Comparison of ENCODE assay signal across 9 mouse cellular contexts in genomic region chr1:161214465-161214864, GRCm38 (mm10). TPM values are rescaled to one million over a fixed set of nuclear protein-coding genes. Genes with fewer than 3 reads are reported as not detected.
DNase-seq lines count a peak whose midpoint lies in the region; ATAC-seq and TF ChIP-seq lines count a peak whose summit lies in the region.
"Had no signal": no experiment of that assay in that cellular context is flagged by ENCODE, and none has a peak within 500 bp of the region (broad histone marks: within the 10 kb centered on the region; RNA-seq: fewer than 3 reads in every experiment).

No protein-coding gene starts in this region.

- no peak for TF ChIP-seq POLR2A in thymus, adult 2 months (IDR thresholded peaks at IDR 0.05; ENCODE audit: control insufficient read depth, extremely low read depth, insufficient read depth, low read length, poor library complexity)

- H3K9ac ChIP-seq in lung, embryonic 14.5 days = no peak overlapping the region

- DNase-seq in lung, embryonic 14.5 days = peak; percentile 33
- DNase-seq in lung, adult 18-20 months = no peak
- peak; percentile 82 for DNase-seq in ZHBTc4 (ENCODE audit: low read depth, low spot score)
- peak; percentile 46 for DNase-seq in thymus, adult 2 months
- DNase-seq in right cerebral cortex, postnatal 25 days = no peak
- DNase-seq in forebrain, embryonic 10.5 days (ENCODE audit: extremely low spot score, low spot score) = no peak

- H3K4me1 ChIP-seq in lung, embryonic 14.5 days (ENCODE audit: insufficient read depth) = no peaks in the 10 kb centered on the region
- no peaks in the 10 kb centered on the region for H3K4me1 ChIP-seq in thymus, adult 2 months (replicated peaks; ENCODE audit: control insufficient read depth, insufficient read depth, low read length)
- no peaks in the 10 kb centered on the region for H3K4me1 ChIP-seq in forebrain, embryonic 10.5 days

- ATAC-seq in lung, embryonic 14.5 days (ENCODE audit: insufficient read depth) = no peak
- peak; percentile 93 for ATAC-seq in granulocyte monocyte progenitor cell, adult 5-6 weeks (replicated peaks; ENCODE audit: poor library complexity, severe bottlenecking)

- TF ChIP-seq CTCF in lung, embryonic 14.5 days (IDR thresholded peaks at IDR 0.05; ENCODE audit: low read depth) = peak; percentile 61
- TF ChIP-seq CTCF in thymus, adult 2 months (IDR thresholded peaks at IDR 0.05; ENCODE audit: borderline replicate concordance, control insufficient read depth, extremely low read depth, insufficient read depth, low read length, poor library complexity) = peak; percentile 46; the same call in 1 of the 2 replicates

- 23% methylated on average over 4 of the region's 4 CpGs for WGBS in lung, embryonic 14.5 days
- 47% methylated on average over 4 of the region's 4 CpGs for WGBS in thymus, adult 2 months
- WGBS in forebrain, embryonic 10.5 days = 41% methylated on average over 4 of the region's 4 CpGs

- no peak overlapping the region for H3K4me2 ChIP-seq in lung, embryonic 14.5 days

- H3K9me3 ChIP-seq in lung, embryonic 14.5 days (ENCODE audit: low read depth, low read length) = no peaks in the 10 kb centered on the region
- H3K9me3 ChIP-seq in forebrain, embryonic 10.5 days = no peaks in the 10 kb centered on the region

- H3K36me3 ChIP-seq in lung, embryonic 14.5 days (ENCODE audit: insufficient read depth) = no peaks in the 10 kb centered on the region
- H3K36me3 ChIP-seq in thymus, adult 2 months (ENCODE audit: control insufficient read depth, insufficient read depth, low read length) = no peaks in the 10 kb centered on the region
- no peaks in the 10 kb centered on the region for H3K36me3 ChIP-seq in forebrain, embryonic 10.5 days (replicated peaks)

- no peak overlapping the region for H3K4me3 ChIP-seq in lung, embryonic 14.5 days (ENCODE audit: low read depth, low read length)
- H3K4me3 ChIP-seq in thymus, adult 2 months (ENCODE audit: control insufficient read depth, insufficient read depth, low read length) = no peak overlapping the region
- no peak overlapping the region for H3K4me3 ChIP-seq in forebrain, embryonic 10.5 days

- H3K27ac ChIP-seq in lung, embryonic 14.5 days (ENCODE audit: low read depth) = no peak overlapping the region
- H3K27ac ChIP-seq in thymus, adult 2 months (ENCODE audit: control insufficient read depth, insufficient read depth, low read length) = no peak overlapping the region
- H3K27ac ChIP-seq in forebrain, embryonic 10.5 days = no peak overlapping the region

- H3K27me3 ChIP-seq in lung, embryonic 14.5 days (ENCODE audit: insufficient read depth, low read length) = no peaks in the 10 kb centered on the region
- H3K27me3 ChIP-seq in thymus, adult 2 months (ENCODE audit: control insufficient read depth, insufficient read depth, low read length) = no peaks in the 10 kb centered on the region
- no peaks in the 10 kb centered on the region for H3K27me3 ChIP-seq in forebrain, embryonic 10.5 days (ENCODE audit: poor library complexity, severe bottlenecking)

RNA-seq across cellular contexts. Expression of gene Prdx6, which starts 36.6 kb away (rescaled TPM):
- polyA plus RNA-seq in lung, embryonic 14.5 days (2014; fragmentation: Nextera tagmentation; extraction: Ambion mirVana) = 610 and 627 TPM in 2 replicates
- 217 and 261 TPM in 2 replicates for total RNA-seq in granulocyte monocyte progenitor cell, adult 5-6 weeks (2014; fragmentation: Nextera tagmentation)
- 373 and 405 TPM in 2 replicates for total RNA-seq in granulocyte monocyte progenitor cell, adult 5-6 weeks (2017)
- 63.8 and 80.0 TPM in 2 replicates for polyA plus RNA-seq in thymus, adult 2 months (2012; rRNA removed)
- 663 and 680 TPM in 2 replicates for polyA plus RNA-seq in forebrain, embryonic 10.5 days (2016; fragmentation: Nextera tagmentation; extraction: Ambion mirVana)

RNA-seq across cellular contexts. Expression of gene Tex50, which starts 55.4 kb away (rescaled TPM):
- not detected in 2 replicates for polyA plus RNA-seq in lung, embryonic 14.5 days (2014; fragmentation: Nextera tagmentation; extraction: Ambion mirVana)
- not detected in 2 replicates for total RNA-seq in granulocyte monocyte progenitor cell, adult 5-6 weeks (2014; fragmentation: Nextera tagmentation)
- not detected in 2 replicates for total RNA-seq in granulocyte monocyte progenitor cell, adult 5-6 weeks (2017)
- not detected in 2 replicates for polyA plus RNA-seq in thymus, adult 2 months (2012; rRNA removed)
- polyA plus RNA-seq in forebrain, embryonic 10.5 days (2016; fragmentation: Nextera tagmentation; extraction: Ambion mirVana) = 0.16 and 0.47 TPM in 2 replicates
- total RNA-seq: heart, postnatal 10 days had no signal
- polyA plus RNA-seq: neural tube, embryonic 11.5 days had no signal

Comparison
In these comparisons a context has a peak if more than half of its experiments do, and no peak if none do; other contexts are left out.
1. DNase-seq: peak in lung, embryonic 14.5 days (single experiment), ZHBTc4 (single experiment) and thymus, adult 2 months (single experiment); none in lung, adult 18-20 months (0 of 2), right cerebral cortex, postnatal 25 days (single experiment) and forebrain, embryonic 10.5 days (single experiment).